Mouse (Mus musculus): Measurements from ENCODE around the gene Zyg11a. TPM values are rescaled to one million over a fixed set of nuclear protein-coding genes. Genes with fewer than 3 reads are reported as not detected.
A peak's percentile ranks its signal among the peaks of the same experiment; 100 is the strongest.

Zyg11a gene
- polyA plus RNA-seq, 1 experiment, result 22.3 TPM

- no peaks in the 10 kb centered on the region for H3K36me3 ChIP-seq (ENCODE audit: control insufficient read depth, insufficient read depth, low read length, poor library complexity, severe bottlenecking)
- H3K27me3 ChIP-seq (ENCODE audit: control insufficient read depth, insufficient read depth, low read length, poor library complexity, severe bottlenecking), result no peaks in the 10 kb centered on the region
- H3K9me3 ChIP-seq (replicated peaks; ENCODE audit: control insufficient read depth, insufficient read depth, low read length, poor library complexity, severe bottlenecking), result no peaks in the 10 kb centered on the region
- 0 out of 2 replicates have a peak overlapping the region, but pooled peaks have one; percentile 66 for H3K27ac ChIP-seq (ENCODE audit: insufficient read depth, low read length)
- no peak overlapping the region for H3K4me3 ChIP-seq (ENCODE audit: low read depth, low read length)
- no peak for TF ChIP-seq EP300 (IDR thresholded peaks at IDR 0.05; ENCODE audit: insufficient read depth, low read depth, low read length)
- no peak overlapping the region for H3K9ac ChIP-seq (ENCODE audit: low read depth, poor library complexity, severe bottlenecking)
- H3K4me1 ChIP-seq (ENCODE audit: control insufficient read depth, insufficient read depth, low read length), result peaks cover 3% of the 10 kb centered on the region
Observed at GRCm38 (mm10) chr4:108225341-108225872, 7.6 kb upstream of the Zyg11a start.

- Histone ChIP-seq H3K27ac (ENCODE audit: insufficient read depth, low read length) (no peak overlapping the region), H3K36me3 (ENCODE audit: control insufficient read depth, insufficient read depth, low read length, poor library complexity, severe bottlenecking) (no peaks in the 10 kb centered on the region), H3K27me3 (ENCODE audit: control insufficient read depth, insufficient read depth, low read length, poor library complexity, severe bottlenecking) (no peaks in the 10 kb centered on the region), H3K4me3 (ENCODE audit: low read depth, low read length) (no peak overlapping the region), H3K9ac (ENCODE audit: low read depth, poor library complexity, severe bottlenecking) (no peak overlapping the region), H3K4me1 (ENCODE audit: control insufficient read depth, insufficient read depth, low read length) (peaks cover 3% of the 10 kb centered on the region), H3K9me3 (replicated peaks; ENCODE audit: control insufficient read depth, insufficient read depth, low read length, poor library complexity, severe bottlenecking) (no peaks in the 10 kb centered on the region)
- TF ChIP-seq CTCF (IDR thresholded peaks at IDR 0.05; ENCODE audit: low read depth, low read length), result no peak
- TF ChIP-seq EP300 (IDR thresholded peaks at IDR 0.05; ENCODE audit: insufficient read depth, low read depth, low read length), result no peak
- no peak for TF ChIP-seq POLR2A (IDR thresholded peaks at IDR 0.05; ENCODE audit: insufficient read depth, low read length)
Observed at GRCm38 (mm10) chr4:108222507-108222906, 4.7 kb upstream of the Zyg11a start.

GRCm38 (mm10) chr4:108219019-108219418 lies 1.2 kb upstream of the Zyg11a start:
- no peaks in the 10 kb centered on the region for H3K36me3 ChIP-seq (ENCODE audit: control insufficient read depth, insufficient read depth, low read length, poor library complexity, severe bottlenecking)
- peak overlapping the region; percentile 98 for H3K27ac ChIP-seq (ENCODE audit: insufficient read depth, low read length)
- H3K27me3 ChIP-seq (ENCODE audit: control insufficient read depth, insufficient read depth, low read length, poor library complexity, severe bottlenecking), result no peaks in the 10 kb centered on the region
- peak overlapping the region; percentile 72 for H3K4me3 ChIP-seq (ENCODE audit: low read depth, low read length)
- TF ChIP-seq CTCF (IDR thresholded peaks at IDR 0.05; ENCODE audit: low read depth, low read length) (no peak), EP300 (IDR thresholded peaks at IDR 0.05; ENCODE audit: insufficient read depth, low read depth, low read length) (peak; percentile 98), POLR2A (IDR thresholded peaks at IDR 0.05; ENCODE audit: insufficient read depth, low read length) (no peak)
- peaks cover 3% of the 10 kb centered on the region for H3K4me1 ChIP-seq (ENCODE audit: control insufficient read depth, insufficient read depth, low read length)
- H3K9ac ChIP-seq (ENCODE audit: low read depth, poor library complexity, severe bottlenecking), result peak overlapping the region; percentile 91; the same call in 1 of the 2 replicates
- no peaks in the 10 kb centered on the region for H3K9me3 ChIP-seq (replicated peaks; ENCODE audit: control insufficient read depth, insufficient read depth, low read length, poor library complexity, severe bottlenecking)

- Histone ChIP-seq H3K9ac (ENCODE audit: low read depth, poor library complexity, severe bottlenecking) (no peak overlapping the region), H3K27me3 (ENCODE audit: control insufficient read depth, insufficient read depth, low read length, poor library complexity, severe bottlenecking) (no peaks in the 10 kb centered on the region), H3K36me3 (ENCODE audit: control insufficient read depth, insufficient read depth, low read length, poor library complexity, severe bottlenecking) (0 out of 2 replicates have a peak, but pooled peaks cover 3% of the 10 kb centered on the region), H3K27ac (ENCODE audit: insufficient read depth, low read length) (no peak overlapping the region), H3K4me1 (ENCODE audit: control insufficient read depth, insufficient read depth, low read length) (no peaks in the 10 kb centered on the region), H3K4me3 (ENCODE audit: low read depth, low read length) (no peak overlapping the region), H3K9me3 (replicated peaks; ENCODE audit: control insufficient read depth, insufficient read depth, low read length, poor library complexity, severe bottlenecking) (no peaks in the 10 kb centered on the region)
- TF ChIP-seq POLR2A (IDR thresholded peaks at IDR 0.05; ENCODE audit: insufficient read depth, low read length) (no peak), CTCF (IDR thresholded peaks at IDR 0.05; ENCODE audit: low read depth, low read length) (no peak)
Observed at GRCm38 (mm10) chr4:108213023-108213422, 4.8 kb downstream of the Zyg11a start.

GRCm38 (mm10) chr4:108204629-108205028 lies 13.2 kb downstream of the Zyg11a start:
- no peak overlapping the region for H3K27ac ChIP-seq (ENCODE audit: insufficient read depth, low read length)
- no peaks in the 10 kb centered on the region for H3K4me1 ChIP-seq (ENCODE audit: control insufficient read depth, insufficient read depth, low read length)
- H3K4me3 ChIP-seq (ENCODE audit: low read depth, low read length), result no peak overlapping the region
- H3K36me3 ChIP-seq (ENCODE audit: control insufficient read depth, insufficient read depth, low read length, poor library complexity, severe bottlenecking), result peaks cover 22% of the 10 kb centered on the region
- TF ChIP-seq CTCF (IDR thresholded peaks at IDR 0.05; ENCODE audit: low read depth, low read length), result no peak
- no peak for TF ChIP-seq EP300 (IDR thresholded peaks at IDR 0.05; ENCODE audit: insufficient read depth, low read depth, low read length)
- no peak for TF ChIP-seq POLR2A (IDR thresholded peaks at IDR 0.05; ENCODE audit: insufficient read depth, low read length)
- H3K9ac ChIP-seq (ENCODE audit: low read depth, poor library complexity, severe bottlenecking), result no peak overlapping the region
- no peaks in the 10 kb centered on the region for H3K27me3 ChIP-seq (ENCODE audit: control insufficient read depth, insufficient read depth, low read length, poor library complexity, severe bottlenecking)
- H3K9me3 ChIP-seq (replicated peaks; ENCODE audit: control insufficient read depth, insufficient read depth, low read length, poor library complexity, severe bottlenecking), result no peaks in the 10 kb centered on the region

- H3K4me1 ChIP-seq (ENCODE audit: control insufficient read depth, insufficient read depth, low read length), result no peaks in the 10 kb centered on the region
- TF ChIP-seq CTCF (IDR thresholded peaks at IDR 0.05; ENCODE audit: low read depth, low read length) (no peak), EP300 (IDR thresholded peaks at IDR 0.05; ENCODE audit: insufficient read depth, low read depth, low read length) (no peak), POLR2A (IDR thresholded peaks at IDR 0.05; ENCODE audit: insufficient read depth, low read length) (no peak)
- H3K9me3 ChIP-seq (replicated peaks; ENCODE audit: control insufficient read depth, insufficient read depth, low read length, poor library complexity, severe bottlenecking), result no peaks in the 10 kb centered on the region
- no peaks in the 10 kb centered on the region for H3K27me3 ChIP-seq (ENCODE audit: control insufficient read depth, insufficient read depth, low read length, poor library complexity, severe bottlenecking)
- H3K36me3 ChIP-seq (ENCODE audit: control insufficient read depth, insufficient read depth, low read length, poor library complexity, severe bottlenecking), result peaks cover 15% of the 10 kb centered on the region
- H3K4me3 ChIP-seq (ENCODE audit: low read depth, low read length), result no peak overlapping the region
- no peak overlapping the region for H3K27ac ChIP-seq (ENCODE audit: insufficient read depth, low read length)
- no peak overlapping the region for H3K9ac ChIP-seq (ENCODE audit: low read depth, poor library complexity, severe bottlenecking)
Observed at GRCm38 (mm10) chr4:108199236-108199635, 18.6 kb downstream of the Zyg11a start.

Data from ES-Bruce4 (cell line).